Mouse (Mus musculus): ENCODE data around the gene Tsc22d3. TPM values are rescaled to one million over a fixed set of nuclear protein-coding genes. Genes with fewer than 3 reads are reported as not detected.

The Tsc22d3 gene
- polyA plus RNA-seq, 1 experiment from 2014 or later, result 77.3 TPM

DNA sequence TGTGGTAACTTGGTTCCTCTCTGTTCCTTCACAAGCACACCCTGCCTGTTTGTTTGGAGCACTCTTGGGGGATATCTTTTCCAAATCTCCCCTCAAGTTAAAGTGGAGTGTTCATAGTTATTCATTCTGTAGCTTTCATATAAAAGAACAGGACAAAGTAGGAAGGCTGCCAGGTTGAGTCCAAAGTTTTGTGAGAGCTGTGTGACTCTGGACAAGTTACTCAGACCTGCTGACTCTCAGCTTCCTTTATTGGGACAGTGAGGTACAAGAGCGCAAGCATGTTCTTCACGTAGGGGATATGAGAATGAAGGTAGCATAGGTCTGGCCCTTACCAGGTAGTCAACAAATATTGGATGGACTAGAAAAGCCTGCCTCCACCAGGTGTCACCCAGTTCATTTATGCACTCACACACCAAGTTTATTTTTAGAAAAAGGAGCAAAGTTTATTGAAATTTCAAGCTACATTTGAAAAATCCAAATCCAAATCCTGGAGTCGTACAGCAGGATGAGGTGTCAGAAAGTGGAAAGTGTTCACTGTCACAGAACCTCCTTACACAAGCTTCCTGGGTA lies 61.3 kb downstream of the Tsc22d3 start:
- Histone ChIP-seq H3K27ac (replicated peaks) (no peak overlapping the region; the same call in 1 of the 2 replicates), H3K4me1 (replicated peaks; ENCODE audit: control insufficient read depth, insufficient read depth) (no peaks in the 10 kb centered on the region), H3K9me3 (ENCODE audit: control insufficient read depth, low read length) (no peaks in the 10 kb centered on the region), H3K4me2 (replicated peaks; ENCODE audit: low read depth) (no peak overlapping the region), H3K36me3 (ENCODE audit: control insufficient read depth, insufficient read depth, low read length) (no peaks in the 10 kb centered on the region), H3K9ac (ENCODE audit: low read length) (no peak overlapping the region), H3K27me3 (ENCODE audit: control insufficient read depth, insufficient read depth, low read length) (no peaks in the 10 kb centered on the region), H3K4me3 (ENCODE audit: low read depth, low read length) (no peak overlapping the region)
- no peak for DNase-seq (ENCODE audit: low spot score)
- TF ChIP-seq CTCF (IDR thresholded peaks at IDR 0.05; ENCODE audit: low read depth) (no peak), EP300 (optimal IDR thresholded peaks at IDR 0.05) (no peak)
- no peak for ATAC-seq (ENCODE audit: low FRiP score, low TSS enrichment)
- 69% methylated on average over 3 of the region's 3 CpGs for WGBS

DNA sequence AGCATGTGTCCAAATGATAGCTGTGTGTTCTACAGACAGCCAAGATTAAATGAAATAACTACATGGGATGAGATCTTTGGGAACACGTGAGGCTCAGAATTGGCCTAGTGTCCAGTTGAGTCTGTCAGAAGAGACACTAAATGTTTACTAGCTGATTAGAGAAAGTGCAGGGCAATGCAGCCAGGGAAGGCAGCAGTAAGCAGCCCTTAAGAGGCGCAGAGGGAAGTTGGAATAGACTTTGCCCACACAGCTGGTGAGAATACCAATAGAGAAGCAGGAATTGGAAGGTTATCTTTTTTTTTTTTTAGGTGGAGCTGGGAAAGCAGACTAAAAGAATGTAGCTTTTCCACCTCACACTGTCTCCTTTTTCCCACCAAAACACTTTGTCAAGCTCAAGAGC lies 61.8 kb downstream of the Tsc22d3 start:
- DNase-seq (ENCODE audit: low spot score), result no peak
- Histone ChIP-seq H3K4me3 (ENCODE audit: low read depth, low read length) (no peak overlapping the region), H3K9me3 (ENCODE audit: control insufficient read depth, low read length) (no peaks in the 10 kb centered on the region), H3K4me2 (replicated peaks; ENCODE audit: low read depth) (no peak overlapping the region), H3K36me3 (ENCODE audit: control insufficient read depth, insufficient read depth, low read length) (no peaks in the 10 kb centered on the region), H3K4me1 (replicated peaks; ENCODE audit: control insufficient read depth, insufficient read depth) (no peaks in the 10 kb centered on the region), H3K27ac (replicated peaks) (no peak overlapping the region; the same call in 1 of the 2 replicates), H3K27me3 (ENCODE audit: control insufficient read depth, insufficient read depth, low read length) (no peaks in the 10 kb centered on the region), H3K9ac (ENCODE audit: low read length) (no peak overlapping the region)
- TF ChIP-seq CTCF (IDR thresholded peaks at IDR 0.05; ENCODE audit: low read depth) (no peak), EP300 (optimal IDR thresholded peaks at IDR 0.05) (no peak)
- no peak for ATAC-seq (ENCODE audit: low FRiP score, low TSS enrichment)
- WGBS, result 50% methylated on average over 2 of the region's 2 CpGs

DNA sequence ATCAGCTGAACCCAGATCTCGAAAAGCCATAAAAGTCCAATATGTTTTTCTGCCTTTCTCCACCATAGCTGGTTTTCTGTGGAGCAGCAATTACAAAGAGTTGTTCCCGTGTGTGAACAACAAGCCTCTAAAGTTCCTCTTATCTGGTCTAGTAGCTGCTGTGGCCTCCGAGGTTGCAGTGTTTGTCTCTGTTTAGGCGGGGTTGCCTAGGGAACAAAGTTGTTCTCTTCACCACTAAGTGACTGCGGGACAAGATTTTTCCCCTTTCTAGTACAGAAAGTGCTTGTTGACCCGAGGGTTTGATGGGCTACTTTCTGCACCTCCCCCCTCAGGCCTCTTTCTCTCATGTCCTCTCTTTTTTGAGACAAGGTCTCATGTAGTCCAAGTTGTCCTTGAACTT lies 62.8 kb downstream of the Tsc22d3 start:
- H3K4me2 ChIP-seq (replicated peaks; ENCODE audit: low read depth), result no peak overlapping the region
- ATAC-seq (ENCODE audit: low FRiP score, low TSS enrichment) (no peak), DNase-seq (ENCODE audit: low spot score) (peak; percentile 53)
- 28% methylated on average over 6 of the region's 6 CpGs for WGBS
- H3K4me1 ChIP-seq (replicated peaks; ENCODE audit: control insufficient read depth, insufficient read depth), result no peaks in the 10 kb centered on the region
- H3K9me3 ChIP-seq (ENCODE audit: control insufficient read depth, low read length), result no peaks in the 10 kb centered on the region
- H3K9ac ChIP-seq (ENCODE audit: low read length), result no peak overlapping the region
- H3K27ac ChIP-seq (replicated peaks), result no peak overlapping the region
- H3K36me3 ChIP-seq (ENCODE audit: control insufficient read depth, insufficient read depth, low read length), result no peaks in the 10 kb centered on the region
- H3K4me3 ChIP-seq (ENCODE audit: low read depth, low read length), result no peak overlapping the region
- TF ChIP-seq CTCF (IDR thresholded peaks at IDR 0.05; ENCODE audit: low read depth) (no peak), EP300 (optimal IDR thresholded peaks at IDR 0.05) (no peak)
- H3K27me3 ChIP-seq (ENCODE audit: control insufficient read depth, insufficient read depth, low read length), result no peaks in the 10 kb centered on the region

DNA sequence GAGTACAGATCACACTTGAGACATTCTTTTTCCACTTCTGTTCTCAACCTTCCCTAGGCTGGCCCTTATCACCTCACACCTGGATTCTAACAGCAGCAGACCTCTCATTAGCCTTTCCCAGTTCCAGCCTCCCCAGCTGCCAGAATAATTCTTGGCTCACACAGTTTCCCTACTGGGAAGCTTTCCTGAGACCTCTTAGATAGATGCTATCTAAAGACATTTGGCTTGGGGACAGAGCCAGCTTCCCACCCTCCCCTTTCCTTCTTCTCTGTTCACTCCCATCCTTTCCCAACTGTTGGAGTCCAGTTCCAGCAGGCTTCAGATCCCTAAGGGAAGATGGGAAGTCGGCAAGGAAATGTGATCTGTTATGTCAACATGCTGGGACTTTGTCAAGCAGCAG lies 65.0 kb downstream of the Tsc22d3 start:
- H3K9ac ChIP-seq (ENCODE audit: low read length), result no peak overlapping the region
- no peaks in the 10 kb centered on the region for H3K27me3 ChIP-seq (ENCODE audit: control insufficient read depth, insufficient read depth, low read length)
- DNase-seq (ENCODE audit: low spot score), result no peak
- H3K4me1 ChIP-seq (replicated peaks; ENCODE audit: control insufficient read depth, insufficient read depth), result no peaks in the 10 kb centered on the region
- no peaks in the 10 kb centered on the region for H3K36me3 ChIP-seq (ENCODE audit: control insufficient read depth, insufficient read depth, low read length)
- H3K4me2 ChIP-seq (replicated peaks; ENCODE audit: low read depth), result no peak overlapping the region
- H3K27ac ChIP-seq (replicated peaks), result no peak overlapping the region
- no peaks in the 10 kb centered on the region for H3K9me3 ChIP-seq (ENCODE audit: control insufficient read depth, low read length)
- no peak for ATAC-seq (ENCODE audit: low FRiP score, low TSS enrichment)
- no peak for TF ChIP-seq CTCF (IDR thresholded peaks at IDR 0.05; ENCODE audit: low read depth)
- TF ChIP-seq EP300 (optimal IDR thresholded peaks at IDR 0.05), result no peak
- H3K4me3 ChIP-seq (ENCODE audit: low read depth, low read length), result no peak overlapping the region
- WGBS, result 40% methylated on average over 1 of the region's 1 CpGs

DNA sequence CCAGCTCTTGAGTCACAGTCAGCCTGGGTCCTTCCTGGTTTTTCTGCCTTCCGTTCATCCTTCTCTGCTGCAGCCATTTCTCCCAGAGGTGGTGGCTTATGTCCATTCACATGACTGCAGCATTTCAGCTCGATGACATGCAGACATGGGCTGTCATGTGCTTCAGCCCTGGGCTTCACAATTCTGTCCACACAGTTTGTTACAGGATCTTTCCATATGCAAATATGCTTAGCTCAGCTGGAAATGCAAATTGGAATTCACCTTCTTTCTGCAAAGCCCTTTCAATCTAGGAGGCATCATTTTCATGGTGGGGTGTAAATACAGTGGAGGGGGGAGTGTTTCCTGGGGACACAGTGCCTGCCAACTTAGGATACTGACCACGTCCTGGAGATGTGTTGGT lies 66.2 kb downstream of the Tsc22d3 start:
- H3K9me3 ChIP-seq (ENCODE audit: control insufficient read depth, low read length), result no peaks in the 10 kb centered on the region
- no peak for TF ChIP-seq CTCF (IDR thresholded peaks at IDR 0.05; ENCODE audit: low read depth)
- TF ChIP-seq EP300 (optimal IDR thresholded peaks at IDR 0.05), result no peak

DNA sequence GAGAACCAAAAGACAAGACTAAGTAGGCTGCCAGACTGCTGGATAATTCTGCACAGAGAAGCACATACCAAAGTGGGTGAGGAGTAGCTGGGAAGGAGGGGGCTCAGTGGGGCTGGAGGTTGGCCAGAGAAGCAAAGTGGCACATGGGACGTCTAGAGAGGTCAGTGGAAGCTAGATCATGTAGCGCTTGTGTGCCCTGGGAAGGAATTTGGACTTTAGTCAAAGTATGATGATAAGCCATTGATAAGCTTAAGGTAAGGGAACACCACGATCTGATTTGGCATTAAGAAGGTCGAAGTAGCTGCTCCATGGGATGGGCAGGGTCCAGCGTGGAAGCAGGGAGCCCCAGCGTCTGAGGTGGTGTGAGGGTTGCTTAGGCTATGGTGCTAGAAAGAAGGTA lies 68.1 kb downstream of the Tsc22d3 start:
- H3K4me1 ChIP-seq (replicated peaks; ENCODE audit: control insufficient read depth, insufficient read depth), result no peaks in the 10 kb centered on the region
- H3K27me3 ChIP-seq (ENCODE audit: control insufficient read depth, insufficient read depth, low read length), result no peaks in the 10 kb centered on the region
- no peak overlapping the region for H3K4me3 ChIP-seq (ENCODE audit: low read depth, low read length)
- no peak for ATAC-seq (ENCODE audit: low FRiP score, low TSS enrichment)
- no peak overlapping the region for H3K4me2 ChIP-seq (replicated peaks; ENCODE audit: low read depth)
- H3K9me3 ChIP-seq (ENCODE audit: control insufficient read depth, low read length), result no peaks in the 10 kb centered on the region
- no peak overlapping the region for H3K9ac ChIP-seq (ENCODE audit: low read length)
- DNase-seq (ENCODE audit: low spot score), result no peak
- TF ChIP-seq EP300 (optimal IDR thresholded peaks at IDR 0.05) (no peak), CTCF (IDR thresholded peaks at IDR 0.05; ENCODE audit: low read depth) (no peak)
- no peak overlapping the region for H3K27ac ChIP-seq (replicated peaks)
- H3K36me3 ChIP-seq (ENCODE audit: control insufficient read depth, insufficient read depth, low read length), result no peaks in the 10 kb centered on the region
- 65% methylated on average over 6 of the region's 6 CpGs for WGBS

More for the DNA sequence above, 66.2 kb downstream of the Tsc22d3 start:
- H3K4me1 ChIP-seq (replicated peaks; ENCODE audit: control insufficient read depth, insufficient read depth), result no peaks in the 10 kb centered on the region
- H3K4me2 ChIP-seq (replicated peaks; ENCODE audit: low read depth), result no peak overlapping the region
- no peak overlapping the region for H3K9ac ChIP-seq (ENCODE audit: low read length)
- no peak for ATAC-seq (ENCODE audit: low FRiP score, low TSS enrichment)
- no peak overlapping the region for H3K27ac ChIP-seq (replicated peaks)
- no peaks in the 10 kb centered on the region for H3K27me3 ChIP-seq (ENCODE audit: control insufficient read depth, insufficient read depth, low read length)
- H3K36me3 ChIP-seq (ENCODE audit: control insufficient read depth, insufficient read depth, low read length), result no peaks in the 10 kb centered on the region
- H3K4me3 ChIP-seq (ENCODE audit: low read depth, low read length), result no peak overlapping the region
- DNase-seq (ENCODE audit: low spot score), result no peak
- WGBS, result 81% methylated on average over 3 of the region's 3 CpGs

Data from stomach, postnatal 0 days (tissue).